Mouse (Mus musculus) limb, embryonic 14.5 days (tissue): ENCODE results near the gene Gm8797. TPM values are rescaled to one million over a fixed set of nuclear protein-coding genes. Genes with fewer than 3 reads are reported as not detected.
A peak's percentile ranks its signal among the peaks of the same experiment; 100 is the strongest.
"Not testable (repeated sequence)": the region's sequence is repeated elsewhere in the genome, so short reads cannot be mapped to it uniquely, and the experiment has no call there.

Experiments
- ATAC-seq: fragments of 200-750 bp; cut with Nextera tagmentation; 2 replicates; pipeline ENCODE4 v1.8.0; 2017; ENCODE audit warnings: low read depth, moderate number of reproducible peaks, moderate TSS enrichment; ENCODE audit not compliant: low FRiP score
- DNase-seq: peaks from one replicate; pipeline ENCODE4 v3.0.0-alpha.2; 2015; ENCODE audit warnings: low spot score
- H3K27ac ChIP-seq: fragments of 300-500 bp; sonication (generic); replicated peaks from 2 replicates; pipeline ENCODE4 v1.5.1; 2014; ENCODE audit warnings: low read depth, mild to moderate bottlenecking, low read length, moderate library complexity, mixed read lengths
- H3K27me3 ChIP-seq: fragments of 300-500 bp; sonication (generic); 2 replicates; pipeline ENCODE4 v1.6.1; 2014; ENCODE audit warnings: low read length, mixed read lengths; ENCODE audit not compliant: control insufficient read depth, insufficient read depth
- H3K36me3 ChIP-seq: fragments of 300-500 bp; sonication (generic); 2 replicates; pipeline ENCODE4 v1.6.1; 2014; ENCODE audit warnings: mild to moderate bottlenecking, low read length, moderate library complexity, mixed read lengths; ENCODE audit not compliant: control insufficient read depth, insufficient read depth
- H3K4me1 ChIP-seq: fragments of 300-500 bp; sonication (generic); 2 replicates; pipeline ENCODE4 v1.6.1; 2014; ENCODE audit warnings: antibody characterized with exemption, low read length, mixed read lengths; ENCODE audit not compliant: control insufficient read depth, insufficient read depth
- H3K4me2 ChIP-seq: fragments of 300-500 bp; sonication (generic); replicated peaks from 2 replicates; pipeline ENCODE4 v1.6.1; 2014; ENCODE audit warnings: low read depth, mild to moderate bottlenecking, low read length, moderate library complexity; ENCODE audit not compliant: severe bottlenecking
- H3K4me3 ChIP-seq: fragments of 300-500 bp; sonication (generic); replicated peaks from 2 replicates; pipeline ENCODE4 v1.5.1; 2014; ENCODE audit warnings: low read length
- H3K9ac ChIP-seq: fragments of 300-500 bp; sonication (generic); 2 replicates; pipeline ENCODE4 v1.6.1; 2014; ENCODE audit warnings: mild to moderate bottlenecking, low read depth, low read length, moderate library complexity; ENCODE audit not compliant: severe bottlenecking
- H3K9me3 ChIP-seq: fragments of 300-500 bp; sonication (generic); 2 replicates; pipeline ENCODE4 v1.6.1; 2016; ENCODE audit warnings: low read length; ENCODE audit not compliant: control insufficient read depth
- POLR2A ChIP-seq: fragments of 200-500 bp; IDR thresholded peaks from 2 replicates; pipeline ENCODE4 v1.8.0; 2012; ENCODE audit warnings: inconsistent platforms, mild to moderate bottlenecking, moderate library complexity, borderline replicate concordance; ENCODE audit not compliant: insufficient read depth, insufficient read length; ENCODE audit errors: extremely low read depth
- WGBS: fragments of 180-500 bp; shearing (Covaris S2); extraction: QIAGEN DNeasy Blood & Tissue Kit; methylation state at CpG from one replicate; pipeline ENCODE4 v1.1.7; 2014; 5-methylcytosine and 5-hydroxymethylcytosine counted together
- polyA plus RNA-seq, 2 experiments: library from polyadenylated mRNA; depleted of rRNA in 1 of 2; stranded (reverse) in 1 of 2; unstranded in 1 of 2; fragments of >200 nt; fragmentation: Nextera tagmentation in 1 of 2; extraction: Ambion mirVana in 1 of 2; gene quantifications; 2 replicates each; pipeline versions ENCODE4 v1.2.1 to v1.2.3; 2012 to 2014

Gm8797 gene
- polyA plus RNA-seq (2012; rRNA removed) (1.7 and 2.0 TPM in 2 replicates), polyA plus RNA-seq (2014; fragmentation: Nextera tagmentation; extraction: Ambion mirVana) (15.9 and 18.0 TPM in 2 replicates)

GRCm38 (mm10) chr3:5750506-5750905 is at the start of gene Gm8797:
TSS of gene Gm8797 (plus strand) at chr3:5750806.
- WGBS: 95% methylated on average over 9 of the region's 9 CpGs
- H3K27me3 ChIP-seq, H3K9me3 ChIP-seq, H3K9ac ChIP-seq, DNase-seq, H3K4me3 ChIP-seq, H3K36me3 ChIP-seq, H3K4me1 ChIP-seq, H3K27ac ChIP-seq, ATAC-seq, H3K4me2 ChIP-seq: not testable (repeated sequence)

DNA sequence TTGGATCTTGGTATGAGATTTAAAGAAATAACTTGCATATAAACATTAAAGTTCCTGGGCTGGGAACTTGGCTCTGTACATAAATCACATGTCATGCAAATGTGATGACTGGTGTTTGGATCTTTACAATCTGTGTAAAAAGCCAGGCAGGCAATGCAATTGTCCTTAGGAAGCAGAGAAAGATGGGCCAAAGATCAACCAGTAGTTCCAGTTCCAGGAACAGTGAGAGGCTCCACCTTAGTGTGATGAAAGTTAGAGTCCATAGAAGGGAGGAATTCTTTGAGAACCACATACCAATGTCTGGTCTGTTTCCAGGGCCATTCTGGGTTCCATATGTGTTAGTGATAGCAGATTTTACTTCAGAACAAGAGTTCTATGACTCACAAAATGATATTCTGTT is 36.1 kb upstream of the Gm8797 start:
- Histone ChIP-seq H3K4me2 (no peak overlapping the region), H3K36me3 (no peaks in the 10 kb centered on the region), H3K4me3 (no peak overlapping the region), H3K9ac (no peak overlapping the region), H3K9me3 (no peaks in the 10 kb centered on the region), H3K27me3 (no peaks in the 10 kb centered on the region), H3K27ac (no peak overlapping the region), H3K4me1 (no peaks in the 10 kb centered on the region)
- peak; percentile 36 for DNase-seq
- no peak for ATAC-seq
- no peak for TF ChIP-seq POLR2A

- no peak overlapping the region for H3K9ac ChIP-seq
- no peaks in the 10 kb centered on the region for H3K9me3 ChIP-seq
- no peak overlapping the region for H3K27ac ChIP-seq
- no peaks in the 10 kb centered on the region for H3K27me3 ChIP-seq
- H3K4me1 ChIP-seq: no peaks in the 10 kb centered on the region
- no peak overlapping the region for H3K4me2 ChIP-seq
- no peak overlapping the region for H3K4me3 ChIP-seq
- no peak for TF ChIP-seq POLR2A
- DNase-seq (no peak), ATAC-seq (no peak)
- no peaks in the 10 kb centered on the region for H3K36me3 ChIP-seq
Observed at GRCm38 (mm10) chr3:5732931-5733330, 17.7 kb upstream of the Gm8797 start.

DNA sequence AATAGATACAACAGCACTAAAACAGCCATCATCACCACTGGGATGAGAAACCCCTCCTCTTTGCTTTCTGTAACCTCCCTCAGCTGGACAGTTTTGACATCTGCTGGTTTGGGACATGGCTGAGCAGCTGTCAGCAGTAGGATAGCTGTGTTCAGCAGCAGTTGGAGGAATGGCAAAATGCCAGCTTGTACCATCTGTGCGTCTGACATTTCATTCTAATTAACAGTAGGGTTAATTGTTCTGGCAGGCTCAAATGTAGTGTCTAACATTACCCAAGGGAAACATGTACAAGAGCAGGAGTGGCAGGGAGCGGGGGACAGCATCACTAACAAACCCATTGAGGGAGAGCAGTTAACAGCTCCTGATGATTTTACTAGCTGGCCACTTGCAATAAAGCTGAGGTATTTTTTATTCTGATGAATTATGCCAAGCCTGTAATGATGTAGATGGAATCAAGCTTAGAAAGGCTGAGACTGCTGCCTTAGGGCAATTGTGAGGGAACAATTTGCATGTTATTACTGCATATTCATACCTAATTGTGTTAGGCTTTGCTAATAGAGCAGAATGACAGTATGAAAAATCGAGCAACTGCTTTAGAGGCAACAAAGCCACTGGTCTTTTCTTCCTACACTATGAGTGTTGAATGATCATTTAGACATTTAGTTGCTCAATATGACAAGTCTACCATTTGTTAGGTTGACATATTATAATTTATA is 4.3 kb downstream of the Gm8797 start:
- H3K4me2 ChIP-seq: no peak overlapping the region
- H3K36me3 ChIP-seq: no peaks in the 10 kb centered on the region
- no peak overlapping the region for H3K9ac ChIP-seq
- H3K4me3 ChIP-seq: no peak overlapping the region
- DNase-seq: peak; percentile 67
- no peaks in the 10 kb centered on the region for H3K27me3 ChIP-seq
- no peaks in the 10 kb centered on the region for H3K9me3 ChIP-seq
- TF ChIP-seq POLR2A: no peak
- ATAC-seq: peak; percentile 79
- no peak overlapping the region for H3K27ac ChIP-seq
- WGBS: 41% methylated on average over 3 of the region's 3 CpGs
- 0 out of 2 replicates have a peak, but pooled peaks cover 3% of the 10 kb centered on the region for H3K4me1 ChIP-seq

GRCm38 (mm10) chr3:5766256-5766655 is 15.7 kb downstream of the Gm8797 start:
- TF ChIP-seq POLR2A: no peak
- Histone ChIP-seq H3K27ac (no peak overlapping the region), H3K9ac (no peak overlapping the region), H3K4me2 (no peak overlapping the region), H3K36me3 (no peaks in the 10 kb centered on the region), H3K27me3 (no peaks in the 10 kb centered on the region), H3K4me3 (no peak overlapping the region), H3K4me1 (no peaks in the 10 kb centered on the region), H3K9me3 (no peaks in the 10 kb centered on the region)
- DNase-seq (no peak), ATAC-seq (peak; percentile 37; the same call in 1 of the 2 replicates)
- 66% methylated on average over 3 of the region's 3 CpGs for WGBS
